Mouse (Mus musculus): ENCODE data around the gene Tmem184c. TPM values are rescaled to one million over a fixed set of nuclear protein-coding genes. Genes with fewer than 3 reads are reported as not detected.
A peak's percentile ranks its signal among the peaks of the same experiment; 100 is the strongest.

The Tmem184c gene
- polyA plus RNA-seq, 1 experiment from 2014 or later = 13.2 TPM

DNA sequence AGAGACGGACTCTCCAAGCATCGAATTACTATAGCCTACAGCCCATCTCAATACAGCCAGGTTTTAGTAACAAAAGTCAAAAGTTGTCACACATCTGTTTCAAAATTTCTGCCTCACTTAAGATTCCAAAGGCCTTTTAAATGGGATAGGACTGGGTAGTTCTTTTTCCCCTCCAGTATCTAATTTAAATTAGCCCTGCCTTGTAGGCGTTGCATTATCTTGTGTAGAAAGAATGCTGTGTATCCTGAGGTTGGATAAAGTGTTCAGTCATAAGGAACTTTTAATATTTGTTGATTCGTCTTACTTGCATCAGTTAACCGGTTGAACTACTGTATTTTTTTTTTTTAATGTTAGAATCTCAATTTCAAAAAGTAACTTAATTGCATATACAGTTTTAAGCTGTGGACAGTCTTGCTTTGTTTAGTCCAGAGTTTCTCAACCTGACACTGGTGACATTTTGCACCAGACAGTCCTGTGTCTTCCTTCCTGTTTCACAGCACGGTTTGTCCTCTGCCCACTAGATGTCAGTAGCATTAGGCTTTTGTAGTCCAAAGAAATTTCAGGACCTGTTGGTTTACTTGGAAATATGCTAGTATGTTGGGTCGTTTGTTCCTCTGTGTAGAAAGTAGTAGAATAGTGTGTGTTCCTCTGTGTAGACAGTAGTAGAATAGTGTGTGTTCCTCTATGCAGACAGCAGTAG lies 60.5 kb downstream of the Tmem184c start:
- WGBS = 11% methylated on average over 7 of the region's 7 CpGs
- peak overlapping the region; percentile 59 for H3K4me2 ChIP-seq (replicated peaks; ENCODE audit: low read depth, low read length)
- no peaks in the 10 kb centered on the region for H3K4me1 ChIP-seq (ENCODE audit: insufficient read depth, low read depth, low read length)
- no peaks in the 10 kb centered on the region for H3K27me3 ChIP-seq (replicated peaks; ENCODE audit: insufficient read depth, low read length)
- 0 out of 2 replicates have a peak, but pooled peaks have one; percentile 17 for ATAC-seq
- TF ChIP-seq CTCF (IDR thresholded peaks at IDR 0.05) = peak; percentile 80
- no peak for TF ChIP-seq EP300 (IDR thresholded peaks at IDR 0.05)
- DNase-seq (ENCODE audit: low spot score) = peak; percentile 80
- peak overlapping the region; percentile 87; the same call in 1 of the 2 replicates for H3K27ac ChIP-seq (ENCODE audit: low read length)
- peak overlapping the region; percentile 70; the same call in 1 of the 2 replicates for H3K9ac ChIP-seq (replicated peaks; ENCODE audit: low read depth)
- no peaks in the 10 kb centered on the region; the same call in 1 of the 2 replicates for H3K9me3 ChIP-seq (ENCODE audit: low read length)
- 0 out of 2 replicates have a peak, but pooled peaks cover 3% of the 10 kb centered on the region for H3K36me3 ChIP-seq (ENCODE audit: insufficient read depth, low read length)
- peak overlapping the region; percentile 63 for H3K4me3 ChIP-seq (ENCODE audit: low read depth, low read length)

- Histone ChIP-seq H3K9ac (replicated peaks; ENCODE audit: low read depth) (peak within 1 kb of the TSS; percentile 70), H3K36me3 (ENCODE audit: insufficient read depth, low read length) (0 out of 2 replicates have a peak, but pooled peaks cover 3% of the 10 kb centered on the region), H3K27ac (ENCODE audit: low read length) (peak within 1 kb of the TSS; percentile 87), H3K4me2 (replicated peaks; ENCODE audit: low read depth, low read length) (peak within 1 kb of the TSS; percentile 59), H3K4me3 (ENCODE audit: low read depth, low read length) (peak within 1 kb of the TSS; percentile 63), H3K4me1 (ENCODE audit: insufficient read depth, low read depth, low read length) (no peaks in the 10 kb centered on the region), H3K9me3 (ENCODE audit: low read length) (no peaks in the 10 kb centered on the region; the same call in 1 of the 2 replicates), H3K27me3 (replicated peaks; ENCODE audit: insufficient read depth, low read length) (no peaks in the 10 kb centered on the region)
- DNase-seq (ENCODE audit: low spot score) (peak; percentile 96), ATAC-seq (peak; percentile 97)
- no peak for TF ChIP-seq CTCF (IDR thresholded peaks at IDR 0.05)
- no peak for TF ChIP-seq EP300 (IDR thresholded peaks at IDR 0.05)
- WGBS = 4% methylated on average over 42 of the region's 42 CpGs
These were observed 61.3 kb downstream of the Tmem184c start, which contains the start of gene Prmt9 for GRCm38 (mm10) chr8:77549121-77549706. Gene Prmt9 (plus strand): TSS chr8:77549397.

Other genes with a start within 250 kb of the Tmem184c start
- 14.9 and 15.9 TPM in 2 replicates for gene Arhgap10, start 92.7 kb downstream of the Tmem184c start, polyA plus RNA-seq (2015; fragmentation: Nextera tagmentation; extraction: Ambion mirVana)
- 10.8 and 11.6 TPM in 2 replicates for gene Prmt9, start 61.3 kb downstream of the Tmem184c start, polyA plus RNA-seq (2015; fragmentation: Nextera tagmentation; extraction: Ambion mirVana)
- gene Ednra, start 113.8 kb upstream of the Tmem184c start, polyA plus RNA-seq (2015; fragmentation: Nextera tagmentation; extraction: Ambion mirVana) = 54.6 and 57.6 TPM in 2 replicates

All from lung, postnatal 0 days (tissue).